Mouse (Mus musculus) liver, embryonic 14.5 days (tissue): ENCODE results near the gene Taar3. TPM values are rescaled to one million over a fixed set of nuclear protein-coding genes. Genes with fewer than 3 reads are reported as not detected.
A peak's percentile ranks its signal among the peaks of the same experiment; 100 is the strongest.

Experiments used
- ATAC-seq: fragments of 200-750 bp; cut with Nextera tagmentation; 2 replicates; pipeline ENCODE4 v1.8.0; 2017; ENCODE audit warnings: moderate number of reproducible peaks, mild to moderate bottlenecking, moderate library complexity; ENCODE audit not compliant: insufficient read depth
- DNase-seq, 3 experiments: peaks; one replicate each; pipeline ENCODE4 v3.0.0-alpha.2; 2012 to 2013; ENCODE audit warnings: low read depth in 3 of 3, low spot score in 3 of 3
- H3K27ac ChIP-seq: fragments of 300-500 bp; sonication (generic); 2 replicates; pipeline ENCODE4 v1.5.1; 2014; ENCODE audit warnings: moderate library complexity, mild to moderate bottlenecking, control low read depth, inconsistent platforms
- H3K27me3 ChIP-seq: fragments of 300-500 bp; sonication (generic); 2 replicates; pipeline ENCODE4 v1.6.1; 2014; ENCODE audit warnings: mild to moderate bottlenecking, low read length, moderate library complexity; ENCODE audit not compliant: control insufficient read depth, insufficient read depth
- H3K36me3 ChIP-seq: fragments of 300-500 bp; sonication (generic); replicated peaks from 2 replicates; pipeline ENCODE4 v1.6.1; 2014; ENCODE audit warnings: low read depth; ENCODE audit not compliant: control insufficient read depth, insufficient read depth
- H3K4me1 ChIP-seq, 2 experiments: fragments of 200-500 bp in 1 of 2; fragments of 300-500 bp in 1 of 2; sonication (generic) in 1 of 2; replicated peaks; 2 replicates each; pipeline ENCODE4 v1.6.1; 2012 to 2014; ENCODE audit warnings: antibody characterized with exemption in 1 of 2, inconsistent platforms in 1 of 2, low read length in 1 of 2; ENCODE audit not compliant: control insufficient read depth in 2 of 2, insufficient read depth in 2 of 2
- H3K4me2 ChIP-seq: fragments of 300-500 bp; sonication (generic); 2 replicates; pipeline ENCODE4 v1.6.1; 2014; ENCODE audit warnings: low read depth, mild to moderate bottlenecking, control low read depth, moderate library complexity
- H3K4me3 ChIP-seq, 2 experiments: fragments of 200-500 bp in 1 of 2; fragments of 300-500 bp in 1 of 2; sonication (generic) in 1 of 2; 2 replicates each; pipeline ENCODE4 v1.5.1; 2012 to 2014; ENCODE audit warnings: low read depth in 2 of 2, low read length in 2 of 2, mild to moderate bottlenecking in 2 of 2, control low read depth in 1 of 2, inconsistent platforms in 1 of 2, moderate library complexity in 1 of 2; ENCODE audit not compliant: insufficient read depth in 1 of 2
- H3K9ac ChIP-seq: fragments of 300-500 bp; sonication (generic); replicated peaks from 2 replicates; pipeline ENCODE4 v1.6.1; 2014; ENCODE audit warnings: mild to moderate bottlenecking, control low read depth, moderate library complexity
- H3K9me3 ChIP-seq: fragments of 300-500 bp; sonication (generic); 2 replicates; pipeline ENCODE4 v1.6.1; 2016; ENCODE audit warnings: low read length, mixed read lengths; ENCODE audit not compliant: control insufficient read depth
- CTCF ChIP-seq: IDR thresholded peaks from 2 replicates; pipeline ENCODE4 v1.5.1; 2016; ENCODE audit warnings: antibody characterized with exemption, low read depth, control low read depth
- EP300 ChIP-seq: IDR thresholded peaks from 2 replicates; pipeline ENCODE4 v1.6.1; 2016; ENCODE audit warnings: antibody characterized with exemption, low read depth
- WGBS: fragments of 180-500 bp; shearing (Covaris S2); extraction: QIAGEN DNeasy Blood & Tissue Kit; methylation state at CpG from one replicate; pipeline ENCODE4 v1.1.7; 2014; ENCODE audit not compliant: insufficient replicate concordance; 5-methylcytosine and 5-hydroxymethylcytosine counted together
- polyA plus RNA-seq, 2 experiments: library from polyadenylated mRNA; depleted of rRNA in 1 of 2; stranded (reverse) in 1 of 2; unstranded in 1 of 2; fragments of >200 nt; fragmentation: Nextera tagmentation in 1 of 2; extraction: Ambion mirVana in 1 of 2; gene quantifications; 2 replicates each; pipeline versions ENCODE4 v1.2.1 to v1.2.3; 2012 to 2014

Taar3 gene
- polyA plus RNA-seq (2012; rRNA removed): not detected in 2 replicates
- polyA plus RNA-seq (2014; fragmentation: Nextera tagmentation; extraction: Ambion mirVana): not detected in 2 replicates

- no peak within 1 kb of the TSS for H3K9ac ChIP-seq
- WGBS: 78% methylated on average over 16 of the region's 16 CpGs
- H3K9me3 ChIP-seq: no peaks in the 10 kb centered on the region
- no peak for DNase-seq
- H3K4me3 ChIP-seq: no peak within 1 kb of the TSS
- no peak within 1 kb of the TSS for H3K27ac ChIP-seq
- no peak for TF ChIP-seq EP300
- no peak for TF ChIP-seq CTCF
- H3K4me2 ChIP-seq: no peak within 1 kb of the TSS
- H3K36me3 ChIP-seq: no peaks in the 10 kb centered on the region
- no peak for ATAC-seq
- H3K4me1 ChIP-seq: no peaks in the 10 kb centered on the region
- H3K27me3 ChIP-seq: no peaks in the 10 kb centered on the region
Observed at GRCm38 (mm10) chr10:23949508-23950005, at the start of gene Taar3. Taar3 (plus strand) TSS chr10:23949558.

GRCm38 (mm10) chr10:23901119-23901518 lies 48.2 kb upstream of the Taar3 start:
- TF ChIP-seq EP300: no peak
- no peak for TF ChIP-seq CTCF
- no peak overlapping the region for H3K4me3 ChIP-seq
- H3K4me2 ChIP-seq: no peak overlapping the region
- H3K36me3 ChIP-seq: no peaks in the 10 kb centered on the region
- ATAC-seq (no peak), DNase-seq (no peak)
- H3K9me3 ChIP-seq: no peaks in the 10 kb centered on the region
- H3K9ac ChIP-seq: no peak overlapping the region
- 49% methylated on average over 3 of the region's 3 CpGs for WGBS
- H3K4me1 ChIP-seq: no peaks in the 10 kb centered on the region
- no peak overlapping the region for H3K27ac ChIP-seq
- H3K27me3 ChIP-seq: no peaks in the 10 kb centered on the region

DNA sequence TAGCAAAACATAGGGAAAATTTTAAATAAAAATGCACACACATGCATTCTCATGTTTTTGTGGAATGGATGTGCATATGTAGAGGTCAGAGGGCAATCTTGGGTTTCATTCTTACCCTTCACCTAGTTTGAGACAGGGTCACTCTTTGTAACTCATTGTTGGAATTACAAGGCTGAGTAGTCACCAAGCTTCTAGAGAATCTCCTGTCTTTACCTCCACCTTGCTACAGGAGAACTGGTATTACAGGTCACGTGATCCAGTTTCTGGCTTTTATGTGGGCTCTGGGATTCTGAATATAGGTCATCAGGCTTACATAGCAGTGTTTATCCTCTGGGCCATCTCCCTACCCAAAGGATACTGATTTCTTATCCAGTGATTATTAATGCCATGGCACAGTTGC lies 43.7 kb upstream of the Taar3 start:
- Histone ChIP-seq H3K4me2 (no peak overlapping the region), H3K36me3 (no peaks in the 10 kb centered on the region), H3K9me3 (no peaks in the 10 kb centered on the region), H3K4me3 (no peak overlapping the region), H3K27me3 (no peaks in the 10 kb centered on the region), H3K27ac (no peak overlapping the region), H3K4me1 (no peaks in the 10 kb centered on the region), H3K9ac (no peak overlapping the region)
- no peak for DNase-seq
- no peak for TF ChIP-seq CTCF
- TF ChIP-seq EP300: no peak
- no peak for ATAC-seq
- 61% methylated on average over 1 of the region's 1 CpGs for WGBS

- no peaks in the 10 kb centered on the region for H3K36me3 ChIP-seq
- no peak within 1 kb of the TSS for H3K4me3 ChIP-seq
- 63% methylated on average over 4 of the region's 4 CpGs for WGBS
- TF ChIP-seq CTCF (no peak), EP300 (no peak)
- no peak within 1 kb of the TSS for H3K27ac ChIP-seq
- H3K27me3 ChIP-seq: no peaks in the 10 kb centered on the region
- H3K9me3 ChIP-seq: no peaks in the 10 kb centered on the region
- ATAC-seq: no peak
- H3K4me2 ChIP-seq: no peak within 1 kb of the TSS
- no peak for DNase-seq
- H3K9ac ChIP-seq: no peak within 1 kb of the TSS
- no peaks in the 10 kb centered on the region for H3K4me1 ChIP-seq
Observed at GRCm38 (mm10) chr10:23920056-23920455, 29.3 kb upstream of the Taar3 start, which contains the start of gene Taar1. Taar1 (plus strand) TSS chr10:23920356.

DNA sequence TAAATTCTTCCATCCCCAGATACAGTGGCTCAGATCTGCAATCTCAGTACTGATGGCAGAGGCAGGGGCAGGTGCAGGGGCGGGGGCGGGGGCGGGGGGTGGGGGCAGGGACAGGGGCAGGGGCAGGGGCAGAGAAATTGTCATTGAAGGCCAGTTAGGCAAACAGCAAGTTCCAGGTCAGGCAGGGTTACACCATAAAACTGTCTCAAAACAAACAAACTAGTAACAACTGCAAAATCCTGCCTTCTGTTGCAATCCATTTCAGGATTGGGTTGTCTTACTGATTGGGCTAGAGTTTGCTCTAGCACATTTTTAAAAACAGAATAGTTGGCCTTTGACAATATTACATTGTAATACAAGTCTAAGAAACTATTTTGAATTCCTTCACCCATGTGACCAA lies 26.9 kb upstream of the Taar3 start:
- H3K27ac ChIP-seq: no peak overlapping the region
- no peaks in the 10 kb centered on the region for H3K9me3 ChIP-seq
- H3K36me3 ChIP-seq: no peaks in the 10 kb centered on the region
- DNase-seq (peak; percentile 3 to 15 (median 9)), ATAC-seq (peak; percentile 50; the same call in 1 of the 2 replicates)
- H3K9ac ChIP-seq: no peak overlapping the region
- no peak overlapping the region for H3K4me3 ChIP-seq
- no peak overlapping the region for H3K4me2 ChIP-seq
- H3K27me3 ChIP-seq: no peaks in the 10 kb centered on the region
- TF ChIP-seq EP300 (no peak), CTCF (no peak)
- 44% methylated on average over 3 of the region's 3 CpGs for WGBS
- peaks cover 0 to 4% of the 10 kb centered on the region in 2 experiments; a peak in 1 of 4 replicates for H3K4me1 ChIP-seq
